Mouse (Mus musculus) myocyte (in vitro differentiated cells): Measurements from ENCODE around the gene Nr2e3.

Experiments used
- CEBPB ChIP-seq: IDR thresholded peaks from 2 replicates; pipeline ENCODE4 v1.6.1; 2011; ENCODE audit warnings: mild to moderate bottlenecking, moderate library complexity; ENCODE audit not compliant: poor library complexity, insufficient read depth, severe bottlenecking
- E2F4 ChIP-seq: IDR thresholded peaks from one replicate; pipeline ENCODE4 v1.6.1; 2011; ENCODE audit warnings: mild to moderate bottlenecking, control low read depth, moderate library complexity; ENCODE audit not compliant: insufficient read depth
- MYOG ChIP-seq, 3 experiments: IDR thresholded peaks; one replicate each; pipeline ENCODE4 v1.6.1; 2011; ENCODE audit warnings: control low read depth in 2 of 3, low read depth in 2 of 3, mild to moderate bottlenecking in 2 of 3; ENCODE audit not compliant: insufficient read length in 2 of 3, control insufficient read depth in 1 of 3, insufficient read depth in 1 of 3
- POLR2A ChIP-seq: IDR thresholded peaks from one replicate; pipeline ENCODE4 v1.6.1; 2011; ENCODE audit warnings: low read depth, mild to moderate bottlenecking, control low read depth, moderate library complexity; ENCODE audit not compliant: insufficient read length
- POLR2AphosphoS2 ChIP-seq: IDR thresholded peaks from one replicate; pipeline ENCODE4 v1.6.1; 2011; ENCODE audit warnings: low read depth, control low read depth; ENCODE audit not compliant: insufficient read length
- REST ChIP-seq: IDR thresholded peaks from one replicate; pipeline ENCODE4 v1.6.1; 2011; ENCODE audit warnings: mild to moderate bottlenecking, control low read depth, moderate library complexity; ENCODE audit not compliant: insufficient read depth, insufficient read length
- SRF ChIP-seq: IDR thresholded peaks from one replicate; pipeline ENCODE4 v1.6.1; 2011; ENCODE audit warnings: low read depth; ENCODE audit not compliant: control insufficient read depth, insufficient read length
- TCF12 ChIP-seq: IDR thresholded peaks from one replicate; pipeline ENCODE4 v1.6.1; 2011; ENCODE audit warnings: mild to moderate bottlenecking, control low read depth; ENCODE audit not compliant: poor library complexity, insufficient read depth, severe bottlenecking
- USF1 ChIP-seq: IDR thresholded peaks from one replicate; pipeline ENCODE4 v1.6.1; 2011; ENCODE audit warnings: low read depth, mild to moderate bottlenecking, control low read depth, moderate library complexity

DNA sequence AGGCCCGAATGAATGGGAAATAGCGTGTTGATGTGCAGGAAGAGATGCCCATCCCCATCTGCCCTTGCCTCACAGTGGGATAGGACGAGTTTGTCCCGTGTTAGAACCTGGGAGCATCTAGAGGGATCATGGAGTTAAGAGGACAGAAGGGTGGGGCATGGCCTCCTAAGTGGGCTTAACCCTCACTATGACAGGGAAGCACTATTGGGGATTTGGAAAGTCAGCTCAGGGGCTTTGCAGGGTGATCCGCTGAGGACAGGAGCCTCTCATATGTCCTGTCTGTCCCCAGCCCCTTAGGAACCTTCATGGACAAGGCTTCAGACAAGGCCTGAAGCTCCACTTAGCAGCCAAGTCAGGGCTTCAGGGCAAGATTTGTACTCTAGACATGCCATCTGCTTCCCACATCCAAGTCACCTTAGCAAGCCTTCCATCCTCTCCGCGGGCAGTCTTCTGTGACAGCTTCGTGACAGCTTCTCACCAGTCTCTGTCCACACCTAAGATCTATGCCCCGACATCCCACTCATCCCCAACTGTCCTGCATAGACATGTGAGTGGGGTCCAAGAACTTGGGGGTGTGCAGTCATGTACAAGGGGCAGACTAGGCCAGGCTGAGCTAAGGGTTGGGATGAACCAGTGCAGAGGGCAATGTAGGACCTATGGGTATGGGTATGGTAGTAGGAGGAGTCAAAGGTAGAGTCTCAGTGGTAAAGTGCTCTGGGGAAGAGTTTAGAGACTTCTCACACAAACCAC lies 9.3 kb downstream of the Nr2e3 start:
- TF ChIP-seq POLR2A = no peak
- no peak for TF ChIP-seq USF1
- no peak for TF ChIP-seq E2F4
- no peak for TF ChIP-seq POLR2AphosphoS2
- no peak for TF ChIP-seq REST
- TF ChIP-seq CEBPB = no peak
- no peak for TF ChIP-seq MYOG (IDR thresholded peaks at IDR 0.05; ENCODE audit: control insufficient read depth in 1 of 3, insufficient read depth in 1 of 3, insufficient read length in 2 of 3, low read depth in 2 of 3)
- no peak for TF ChIP-seq TCF12
- TF ChIP-seq SRF = no peak
